Mouse (Mus musculus) hindbrain, embryonic 11.5 days (tissue): ENCODE measurements around the gene Fcgr2b. TPM values are rescaled to one million over a fixed set of nuclear protein-coding genes. Genes with fewer than 3 reads are reported as not detected.

Experiments
- ATAC-seq: fragments of 200-750 bp; cut with Nextera tagmentation; 2 replicates; pipeline ENCODE4 v1.8.0; 2017; ENCODE audit warnings: mild to moderate bottlenecking, moderate TSS enrichment, moderate library complexity; ENCODE audit not compliant: low FRiP score
- DNase-seq: peaks from one replicate; pipeline ENCODE4 v3.0.0-alpha.2; 2015; ENCODE audit warnings: low spot score
- H3K27ac ChIP-seq: fragments of 300-500 bp; sonication (generic); 2 replicates; pipeline ENCODE4 v1.5.1; 2014; ENCODE audit warnings: mild to moderate bottlenecking, low read depth, low read length
- H3K27me3 ChIP-seq: fragments of 300-500 bp; sonication (generic); 2 replicates; pipeline ENCODE4 v1.6.1; 2014; ENCODE audit warnings: mild to moderate bottlenecking, low read length, moderate library complexity, mixed read lengths; ENCODE audit not compliant: control insufficient read depth, insufficient read depth
- H3K36me3 ChIP-seq: fragments of 300-500 bp; sonication (generic); 2 replicates; pipeline ENCODE4 v1.6.1; 2014; ENCODE audit warnings: mild to moderate bottlenecking, low read length, moderate library complexity, mixed read lengths; ENCODE audit not compliant: control insufficient read depth, insufficient read depth
- H3K4me1 ChIP-seq: fragments of 300-500 bp; sonication (generic); replicated peaks from 2 replicates; pipeline ENCODE4 v1.6.1; 2014; ENCODE audit warnings: low read length, mixed read lengths; ENCODE audit not compliant: control insufficient read depth, insufficient read depth
- H3K4me2 ChIP-seq: fragments of 300-500 bp; sonication (generic); replicated peaks from 2 replicates; pipeline ENCODE4 v1.6.1; 2014; ENCODE audit warnings: mild to moderate bottlenecking, low read depth, low read length
- H3K4me3 ChIP-seq: fragments of 300-500 bp; sonication (generic); 2 replicates; pipeline ENCODE4 v1.5.1; 2014; ENCODE audit warnings: low read depth, low read length
- H3K9ac ChIP-seq: fragments of 300-500 bp; sonication (generic); 2 replicates; pipeline ENCODE4 v1.6.1; 2014; ENCODE audit warnings: low read depth, low read length
- H3K9me3 ChIP-seq: fragments of 300-500 bp; sonication (generic); 2 replicates; pipeline ENCODE4 v1.6.1; 2016; ENCODE audit warnings: low read length; ENCODE audit not compliant: control insufficient read depth
- WGBS: fragments of 180-500 bp; shearing (Covaris S2); extraction: QIAGEN DNeasy Blood & Tissue Kit; methylation state at CpG from one replicate; pipeline ENCODE4 v1.1.7; 2014; 5-methylcytosine and 5-hydroxymethylcytosine counted together
- polyA plus RNA-seq: library from polyadenylated mRNA; unstranded; fragments of >200 nt; fragmentation: Nextera tagmentation; extraction: Ambion mirVana; gene quantifications from 2 replicates; pipeline ENCODE4 v1.2.1, GENCODE M21; 2014

Fcgr2b gene
- polyA plus RNA-seq, 1 experiment from 2014 or later: 0.12 TPM

DNA sequence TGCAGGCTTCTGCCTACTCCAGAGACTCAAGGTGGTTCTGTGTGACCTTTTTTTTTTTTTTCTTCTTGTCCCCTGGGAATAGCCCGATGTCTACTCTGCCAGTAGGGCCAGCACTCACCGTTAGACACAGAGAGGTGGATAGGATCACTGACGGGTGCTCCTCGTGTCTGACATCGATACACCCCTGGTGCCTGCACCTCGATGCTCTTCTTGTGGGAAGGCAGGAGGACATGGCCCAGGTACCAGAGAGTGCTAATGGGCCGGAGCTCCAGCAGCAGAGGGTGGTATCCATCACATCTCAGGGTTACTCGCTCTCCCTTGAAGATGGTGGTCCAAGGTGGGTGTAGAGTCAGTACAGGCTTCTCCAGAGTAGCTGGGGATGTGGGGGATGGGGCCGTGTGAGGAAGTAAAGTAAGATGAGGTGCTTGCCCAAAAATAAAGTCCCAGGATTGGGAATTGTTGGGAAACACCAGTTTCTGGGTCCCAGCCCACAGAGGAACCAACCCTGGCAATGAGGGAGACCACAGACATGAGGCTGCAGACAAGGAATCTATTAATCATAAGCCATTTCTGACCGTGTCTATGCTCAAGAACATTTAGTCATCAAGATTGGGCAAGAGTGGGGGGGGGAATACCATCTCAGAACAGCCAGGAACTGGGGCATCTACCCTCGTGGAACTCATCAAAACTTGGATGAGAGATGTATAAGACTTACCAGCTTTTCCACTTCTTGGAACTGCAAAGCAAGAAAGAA is 64.3 kb downstream of the Fcgr2b start:
- H3K4me2 ChIP-seq: no peak overlapping the region
- H3K4me3 ChIP-seq: no peak overlapping the region
- no peak overlapping the region for H3K27ac ChIP-seq
- 0 out of 2 replicates have a peak, but pooled peaks cover 6% of the 10 kb centered on the region for H3K4me1 ChIP-seq
- no peak for DNase-seq
- peaks cover 22% of the 10 kb centered on the region for H3K27me3 ChIP-seq
- no peaks in the 10 kb centered on the region for H3K9me3 ChIP-seq
- ATAC-seq: no peak
- 80% methylated on average over 11 of the region's 11 CpGs for WGBS
- no peaks in the 10 kb centered on the region for H3K36me3 ChIP-seq
- no peak overlapping the region for H3K9ac ChIP-seq

Other genes with a start within 250 kb of the Fcgr2b start
- 10.2 TPM in 2 replicates for gene Atf6, start 108.8 kb downstream of the Fcgr2b start, polyA plus RNA-seq
- gene Gm26620, start 91.5 kb downstream of the Fcgr2b start, polyA plus RNA-seq: not detected in 2 replicates
- 33.2 and 36.6 TPM in 2 replicates for gene Dusp12, start 91.0 kb downstream of the Fcgr2b start, polyA plus RNA-seq
- gene Fcrlb, start 63.6 kb downstream of the Fcgr2b start, polyA plus RNA-seq: not detected in 2 replicates
- not detected in 2 replicates for gene Fcrla, start 49.0 kb downstream of the Fcgr2b start, polyA plus RNA-seq
- 0.39 and 0.62 TPM in 2 replicates for gene Fcgr4, start 42.4 kb upstream of the Fcgr2b start, polyA plus RNA-seq
- 9.6 TPM in 2 replicates for gene Fcgr3, start 88.4 kb upstream of the Fcgr2b start, polyA plus RNA-seq
- gene Cfap126, start 137.4 kb upstream of the Fcgr2b start, polyA plus RNA-seq: 8.7 and 10.5 TPM in 2 replicates
- gene Sdhc, start 174.1 kb upstream of the Fcgr2b start, polyA plus RNA-seq: 259 and 284 TPM in 2 replicates
- 0.99 and 1.5 TPM in 2 replicates for gene Mpz, start 174.2 kb upstream of the Fcgr2b start, polyA plus RNA-seq
- gene Pcp4l1, start 219.7 kb upstream of the Fcgr2b start, polyA plus RNA-seq: 31.4 and 33.4 TPM in 2 replicates
- 0.17 and 0.25 TPM in 2 replicates for gene Nr1i3, start 237.4 kb upstream of the Fcgr2b start, polyA plus RNA-seq
- 23.5 and 28.8 TPM in 2 replicates for gene Tomm40l, start 246.0 kb upstream of the Fcgr2b start, polyA plus RNA-seq
- gene Apoa2, start 248.5 kb upstream of the Fcgr2b start, polyA plus RNA-seq: 3.1 and 5.0 TPM in 2 replicates